Comparison of ENCODE assay signal across 11 mouse cellular contexts in genomic region chr5:142457345-142457744, GRCm38 (mm10). TPM values are rescaled to one million over a fixed set of nuclear protein-coding genes. Genes with fewer than 3 reads are reported as not detected.
A peak's percentile ranks its signal among the peaks of the same experiment; 100 is the strongest.
DNase-seq lines count a peak whose midpoint lies in the region; ATAC-seq and TF ChIP-seq lines count a peak whose summit lies in the region.
"Had no signal": no experiment of that assay in that cellular context is flagged by ENCODE, and none has a peak within 500 bp of the region (broad histone marks: within the 10 kb centered on the region; RNA-seq: fewer than 3 reads in every experiment).

No protein-coding gene starts in this region.

- no peak for ATAC-seq in heart, embryonic 16.5 days (replicated peaks; ENCODE audit: extremely low read depth, insufficient read depth, low FRiP score)
- ATAC-seq in intestine, embryonic 15.5 days = no peak

- no peak overlapping the region for H3K4me3 ChIP-seq in heart, embryonic 16.5 days (ENCODE audit: low read length)
- no peak overlapping the region for H3K4me3 ChIP-seq in heart, adult 2 months
- no peak overlapping the region for H3K4me3 ChIP-seq in intestine, embryonic 15.5 days (replicated peaks)
- H3K4me3 ChIP-seq in olfactory bulb, adult 2 months (ENCODE audit: insufficient read depth, low read depth, low read length) = no peak overlapping the region
- H3K4me3 ChIP-seq: embryonic facial prominence, embryonic 12.5 days; myocyte had no signal

- no peaks in the 10 kb centered on the region for H3K79me2 ChIP-seq in heart, adult 2 months (replicated peaks; ENCODE audit: control insufficient read depth, insufficient read depth, low read length)

- peaks cover 3% of the 10 kb centered on the region; the same call in 1 of the 2 replicates for H3K4me1 ChIP-seq in heart, embryonic 16.5 days (ENCODE audit: control insufficient read depth, insufficient read depth, low read length)
- 0 out of 2 replicates have a peak, but pooled peaks cover 2% of the 10 kb centered on the region for H3K4me1 ChIP-seq in heart, adult 2 months (ENCODE audit: control insufficient read depth, insufficient read depth, low read length)
- H3K4me1 ChIP-seq in intestine, embryonic 15.5 days (replicated peaks) = 0 out of 2 replicates have a peak, but pooled peaks cover 2% of the 10 kb centered on the region
- H3K4me1 ChIP-seq in olfactory bulb, adult 2 months (ENCODE audit: control insufficient read depth, insufficient read depth, low read length) = peaks cover 5% of the 10 kb centered on the region; the same call in 1 of the 2 replicates
- H3K4me1 ChIP-seq: embryonic facial prominence, embryonic 12.5 days had no signal

- intact Hi-C loops in heart, adult 2 months (cut with DNase I) = loop anchor here (10.0 kb wide), 1 partner anchor 1213 kb away; the partner anchor contains the start of gene Sdk1

- TF ChIP-seq EP300 in heart, adult 2 months (IDR thresholded peaks at IDR 0.05; ENCODE audit: insufficient read depth, low read depth, low read length) = no peak

- no peaks in the 10 kb centered on the region for H3K27me3 ChIP-seq in heart, embryonic 16.5 days (ENCODE audit: control insufficient read depth, insufficient read depth, low read length)
- H3K27me3 ChIP-seq in heart, adult 2 months (ENCODE audit: control insufficient read depth, insufficient read depth, low read length) = no peaks in the 10 kb centered on the region
- H3K27me3 ChIP-seq in intestine, embryonic 15.5 days (replicated peaks) = no peaks in the 10 kb centered on the region
- H3K27me3 ChIP-seq: embryonic facial prominence, embryonic 12.5 days had no signal

- no peak for TF ChIP-seq POLR2A in heart, adult 2 months (IDR thresholded peaks at IDR 0.05; ENCODE audit: insufficient read depth, low read depth, low read length)
- no peak for TF ChIP-seq POLR2A in olfactory bulb, adult 2 months (IDR thresholded peaks at IDR 0.05; ENCODE audit: insufficient read depth, low read depth, low read length)

- peaks cover 40% of the 10 kb centered on the region for H3K36me3 ChIP-seq in heart, embryonic 16.5 days (ENCODE audit: control insufficient read depth, insufficient read depth)
- H3K36me3 ChIP-seq in heart, adult 2 months (ENCODE audit: control insufficient read depth, insufficient read depth, low read length) = no peaks in the 10 kb centered on the region
- H3K36me3 ChIP-seq in intestine, embryonic 15.5 days = peaks cover 29% of the 10 kb centered on the region

- peak overlapping the region; percentile 1; the same call in 1 of the 2 replicates for H3K27ac ChIP-seq in heart, embryonic 16.5 days (ENCODE audit: low read length)
- no peak overlapping the region for H3K27ac ChIP-seq in heart, adult 2 months
- H3K27ac ChIP-seq in intestine, embryonic 15.5 days = peak overlapping the region; percentile 72
- peak overlapping the region; percentile 3; the same call in 1 of the 2 replicates for H3K27ac ChIP-seq in olfactory bulb, adult 2 months (ENCODE audit: insufficient read depth, low read depth, low read length)
- H3K27ac ChIP-seq: embryonic facial prominence, embryonic 12.5 days had no signal

- no peak for TF ChIP-seq CTCF in heart, adult 2 months (IDR thresholded peaks at IDR 0.05)
- no peak for TF ChIP-seq CTCF in olfactory bulb, adult 2 months (IDR thresholded peaks at IDR 0.05; ENCODE audit: insufficient read depth, low read depth, low read length)

- WGBS in heart, embryonic 16.5 days = 46% methylated on average over 10 of the region's 10 CpGs
- WGBS in heart, adult 2 months = 26% methylated on average over 10 of the region's 10 CpGs
- WGBS in intestine, embryonic 15.5 days = 40% methylated on average over 10 of the region's 10 CpGs
- whole genome bisulfite sequencing in olfactory bulb, adult 2 months = 62% methylated on average over 10 of the region's 10 CpGs

- no peak overlapping the region for H3K9ac ChIP-seq in heart, embryonic 16.5 days (ENCODE audit: low read length)
- no peak overlapping the region for H3K9ac ChIP-seq in heart, adult 2 months (ENCODE audit: low read depth, low read length)
- no peak overlapping the region for H3K9ac ChIP-seq in intestine, embryonic 15.5 days
- H3K9ac ChIP-seq: embryonic facial prominence, embryonic 12.5 days had no signal

- no peaks in the 10 kb centered on the region for H3K9me3 ChIP-seq in heart, embryonic 16.5 days (replicated peaks; ENCODE audit: control insufficient read depth, low read length)
- no peaks in the 10 kb centered on the region for H3K9me3 ChIP-seq in intestine, embryonic 15.5 days
- H3K9me3 ChIP-seq: embryonic facial prominence, embryonic 12.5 days had no signal

- no peak overlapping the region for H3K4me2 ChIP-seq in heart, embryonic 16.5 days (ENCODE audit: low read depth, low read length)
- no peak overlapping the region for H3K4me2 ChIP-seq in intestine, embryonic 15.5 days (replicated peaks)
- H3K4me2 ChIP-seq: embryonic facial prominence, embryonic 12.5 days had no signal

- no peak for DNase-seq in heart, adult 2 months
- peak; percentile 48 for DNase-seq in lung, postnatal 10 days
- no peak for DNase-seq in lung, postnatal 14 days
- DNase-seq in adrenal gland, postnatal 10 days = no peak
- DNase-seq in spleen, adult 18-20 months = no peak
- DNase-seq: gastrocnemius, postnatal 36 days had no signal

RNA-seq across cellular contexts. Expression of gene Ap5z1, which starts 6.4 kb away (rescaled TPM):
- polyA plus RNA-seq in heart, embryonic 16.5 days (2015; fragmentation: Nextera tagmentation; extraction: Ambion mirVana) = 8.8 TPM in 2 replicates
- 1 to 10 TPM; 5.4 to 6.4 TPM for total RNA-seq in heart, adult 2 months (2021)
- polyA plus RNA-seq in heart, adult 2 months (2012; rRNA removed) = 13.0 and 23.6 TPM in 2 replicates
- 12.0 and 13.6 TPM in 2 replicates for polyA plus RNA-seq in intestine, embryonic 15.5 days (2015; fragmentation: Nextera tagmentation; extraction: Ambion mirVana)
- polyA plus RNA-seq in olfactory bulb, adult 2 months (2012; ENCODE audit: insufficient read depth, insufficient read length, low replicate concordance, missing spikeins) = not detected in 2 replicates
- total RNA-seq in adrenal gland, postnatal 10 days (2021) = 10 to 100 TPM; 14.0 to 18.9 TPM

RNA-seq across cellular contexts. Expression of gene Foxk1, which starts 56.0 kb away (rescaled TPM):
- polyA plus RNA-seq in heart, embryonic 16.5 days (2015; fragmentation: Nextera tagmentation; extraction: Ambion mirVana) = 2.5 and 4.7 TPM in 2 replicates
- 10 to 100 TPM; 13.2 to 13.8 TPM for total RNA-seq in heart, adult 2 months (2021)
- polyA plus RNA-seq in heart, adult 2 months (2012; rRNA removed) = 9.2 and 9.5 TPM in 2 replicates
- polyA plus RNA-seq in intestine, embryonic 15.5 days (2015; fragmentation: Nextera tagmentation; extraction: Ambion mirVana) = 4.3 and 5.3 TPM in 2 replicates
- polyA plus RNA-seq in olfactory bulb, adult 2 months (2012; ENCODE audit: insufficient read depth, insufficient read length, low replicate concordance, missing spikeins) = not detected in 2 replicates
- total RNA-seq in adrenal gland, postnatal 10 days (2021) = 10 to 100 TPM; 22.9 to 23.6 TPM
